Mouse (Mus musculus): ENCODE results near the gene Smu1. TPM values are rescaled to one million over a fixed set of nuclear protein-coding genes. Genes with fewer than 3 reads are reported as not detected.

Gene Smu1
- polyA plus RNA-seq, 1 experiment from 2014 or later: 120 TPM

- peaks cover 39% of the 10 kb centered on the region for H3K36me3 ChIP-seq (replicated peaks; ENCODE audit: control insufficient read depth, insufficient read depth)
- WGBS: under 1% methylated on average over 54 of the region's 62 CpGs
- H3K9me3 ChIP-seq (ENCODE audit: control insufficient read depth, low read length): no peaks in the 10 kb centered on the region
- peak overlapping the region; percentile 80 for H3K4me3 ChIP-seq (replicated peaks; ENCODE audit: low read length)
- peak; percentile 83 for DNase-seq (ENCODE audit: low spot score)
- no peaks in the 10 kb centered on the region for H3K27me3 ChIP-seq (ENCODE audit: control insufficient read depth, insufficient read depth, low read length)
- peak overlapping the region; percentile 92 for H3K4me2 ChIP-seq (replicated peaks)
- peaks cover 43% of the 10 kb centered on the region for H3K4me1 ChIP-seq (replicated peaks; ENCODE audit: control insufficient read depth, insufficient read depth, low read length)
- peak overlapping the region; percentile 98 for H3K9ac ChIP-seq
- H3K27ac ChIP-seq: peak overlapping the region; percentile 100
- ATAC-seq (ENCODE audit: low FRiP score): peak; percentile 93
These were observed 34.8 kb downstream of the Smu1 start for GRCm38 (mm10) chr4:40722687-40723460.

- peaks cover 31% of the 10 kb centered on the region for H3K36me3 ChIP-seq (replicated peaks; ENCODE audit: control insufficient read depth, insufficient read depth)
- peak within 1 kb of the TSS; percentile 92 for H3K4me2 ChIP-seq (replicated peaks)
- DNase-seq (ENCODE audit: low spot score) (peak; percentile 97), ATAC-seq (ENCODE audit: low FRiP score) (peak; percentile 94)
- peak within 1 kb of the TSS; percentile 100 for H3K27ac ChIP-seq
- H3K9me3 ChIP-seq (ENCODE audit: control insufficient read depth, low read length): no peaks in the 10 kb centered on the region
- peaks cover 43% of the 10 kb centered on the region for H3K4me1 ChIP-seq (replicated peaks; ENCODE audit: control insufficient read depth, insufficient read depth, low read length)
- peak within 1 kb of the TSS; percentile 98 for H3K9ac ChIP-seq
- peak within 1 kb of the TSS; percentile 80 for H3K4me3 ChIP-seq (replicated peaks; ENCODE audit: low read length)
- under 1% methylated on average over 50 of the region's 54 CpGs for WGBS
- no peaks in the 10 kb centered on the region for H3K27me3 ChIP-seq (ENCODE audit: control insufficient read depth, insufficient read depth, low read length)
These were observed 35.6 kb downstream of the Smu1 start, which contains the start of gene Dnaja1 for GRCm38 (mm10) chr4:40722011-40722666. Gene Dnaja1, plus strand, starts transcription at chr4:40722150.

- no peak overlapping the region; the same call in 1 of the 2 replicates for H3K27ac ChIP-seq
- ATAC-seq (ENCODE audit: low FRiP score) (no peak), DNase-seq (ENCODE audit: low spot score) (no peak)
- no peaks in the 10 kb centered on the region for H3K9me3 ChIP-seq (ENCODE audit: control insufficient read depth, low read length)
- peak overlapping the region; percentile 92 for H3K4me2 ChIP-seq (replicated peaks)
- peaks cover 36% of the 10 kb centered on the region for H3K4me1 ChIP-seq (replicated peaks; ENCODE audit: control insufficient read depth, insufficient read depth, low read length)
- H3K4me3 ChIP-seq (replicated peaks; ENCODE audit: low read length): no peak overlapping the region
- no peaks in the 10 kb centered on the region for H3K27me3 ChIP-seq (ENCODE audit: control insufficient read depth, insufficient read depth, low read length)
- H3K9ac ChIP-seq: peak overlapping the region; percentile 98; the same call in 1 of the 2 replicates
- WGBS: 95% methylated on average over 8 of the region's 8 CpGs
- H3K36me3 ChIP-seq (replicated peaks; ENCODE audit: control insufficient read depth, insufficient read depth): peaks cover 19% of the 10 kb centered on the region
These were observed 36.8 kb downstream of the Smu1 start for GRCm38 (mm10) chr4:40720910-40721309.

GRCm38 (mm10) chr4:40717141-40717540 lies 40.6 kb downstream of the Smu1 start:
- Histone ChIP-seq H3K4me2 (replicated peaks) (no peak overlapping the region), H3K36me3 (replicated peaks; ENCODE audit: control insufficient read depth, insufficient read depth) (no peaks in the 10 kb centered on the region), H3K4me3 (replicated peaks; ENCODE audit: low read length) (no peak overlapping the region), H3K27me3 (ENCODE audit: control insufficient read depth, insufficient read depth, low read length) (no peaks in the 10 kb centered on the region), H3K4me1 (replicated peaks; ENCODE audit: control insufficient read depth, insufficient read depth, low read length) (peaks cover 11% of the 10 kb centered on the region), H3K27ac (no peak overlapping the region), H3K9ac (no peak overlapping the region), H3K9me3 (ENCODE audit: control insufficient read depth, low read length) (no peaks in the 10 kb centered on the region)
- 96% methylated on average over 3 of the region's 3 CpGs for WGBS
- no peak for DNase-seq (ENCODE audit: low spot score)
- no peak for ATAC-seq (ENCODE audit: low FRiP score)

- Histone ChIP-seq H3K9ac (peak overlapping the region; percentile 66), H3K4me2 (replicated peaks) (peak overlapping the region; percentile 88), H3K9me3 (ENCODE audit: control insufficient read depth, low read length) (no peaks in the 10 kb centered on the region), H3K4me1 (replicated peaks; ENCODE audit: control insufficient read depth, insufficient read depth, low read length) (peaks cover 24% of the 10 kb centered on the region), H3K4me3 (replicated peaks; ENCODE audit: low read length) (peak overlapping the region; percentile 48), H3K36me3 (replicated peaks; ENCODE audit: control insufficient read depth, insufficient read depth) (no peaks in the 10 kb centered on the region), H3K27ac (peak overlapping the region; percentile 94), H3K27me3 (ENCODE audit: control insufficient read depth, insufficient read depth, low read length) (no peaks in the 10 kb centered on the region)
- DNase-seq (ENCODE audit: low spot score) (peak; percentile 40), ATAC-seq (ENCODE audit: low FRiP score) (no peak)
- 23% methylated on average over 9 of the region's 9 CpGs for WGBS
These were observed 53.9 kb downstream of the Smu1 start for GRCm38 (mm10) chr4:40703710-40704275.

- Histone ChIP-seq H3K4me2 (replicated peaks) (peak within 1 kb of the TSS; percentile 88), H3K9ac (peak within 1 kb of the TSS; percentile 66), H3K27ac (peak within 1 kb of the TSS; percentile 94), H3K4me3 (replicated peaks; ENCODE audit: low read length) (peak within 1 kb of the TSS; percentile 48), H3K27me3 (ENCODE audit: control insufficient read depth, insufficient read depth, low read length) (no peaks in the 10 kb centered on the region), H3K36me3 (replicated peaks; ENCODE audit: control insufficient read depth, insufficient read depth) (no peaks in the 10 kb centered on the region), H3K4me1 (replicated peaks; ENCODE audit: control insufficient read depth, insufficient read depth, low read length) (peaks cover 24% of the 10 kb centered on the region), H3K9me3 (ENCODE audit: control insufficient read depth, low read length) (no peaks in the 10 kb centered on the region)
- whole genome bisulfite sequencing: under 1% methylated on average over 42 of the region's 42 CpGs
- ATAC-seq (ENCODE audit: low FRiP score) (peak; percentile 96), DNase-seq (ENCODE audit: low spot score) (peak; percentile 99)
These were observed 54.7 kb downstream of the Smu1 start, which contains the start of gene Aptx for GRCm38 (mm10) chr4:40702797-40703709. Gene Aptx, minus strand, starts transcription at chr4:40703194.

GRCm38 (mm10) chr4:40701796-40702195 lies 55.9 kb downstream of the Smu1 start:
- Histone ChIP-seq H3K27me3 (ENCODE audit: control insufficient read depth, insufficient read depth, low read length) (no peaks in the 10 kb centered on the region), H3K36me3 (replicated peaks; ENCODE audit: control insufficient read depth, insufficient read depth) (0 out of 2 replicates have a peak, but pooled peaks cover under 1% of the 10 kb centered on the region), H3K27ac (no peak overlapping the region), H3K4me1 (replicated peaks; ENCODE audit: control insufficient read depth, insufficient read depth, low read length) (peaks cover 24% of the 10 kb centered on the region), H3K9me3 (ENCODE audit: control insufficient read depth, low read length) (no peaks in the 10 kb centered on the region), H3K4me2 (replicated peaks) (peak overlapping the region; percentile 88), H3K9ac (peak overlapping the region; percentile 66), H3K4me3 (replicated peaks; ENCODE audit: low read length) (peak overlapping the region; percentile 48)
- WGBS: 88% methylated on average over 3 of the region's 3 CpGs
- DNase-seq (ENCODE audit: low spot score) (no peak), ATAC-seq (ENCODE audit: low FRiP score) (no peak)

GRCm38 (mm10) chr4:40700216-40700615 lies 57.5 kb downstream of the Smu1 start:
- WGBS: 86% methylated on average over 8 of the region's 8 CpGs
- Histone ChIP-seq H3K36me3 (replicated peaks; ENCODE audit: control insufficient read depth, insufficient read depth) (peaks cover 15% of the 10 kb centered on the region), H3K9ac (no peak overlapping the region), H3K4me2 (replicated peaks) (no peak overlapping the region), H3K27ac (no peak overlapping the region), H3K27me3 (ENCODE audit: control insufficient read depth, insufficient read depth, low read length) (no peaks in the 10 kb centered on the region), H3K4me3 (replicated peaks; ENCODE audit: low read length) (no peak overlapping the region), H3K9me3 (ENCODE audit: control insufficient read depth, low read length) (no peaks in the 10 kb centered on the region), H3K4me1 (replicated peaks; ENCODE audit: control insufficient read depth, insufficient read depth, low read length) (peaks cover 24% of the 10 kb centered on the region)
- DNase-seq (ENCODE audit: low spot score): no peak
- ATAC-seq (ENCODE audit: low FRiP score): no peak
